Mouse (Mus musculus) small intestine, adult 2 months (tissue): ENCODE measurements around the gene Bcar1. TPM values are rescaled to one million over a fixed set of nuclear protein-coding genes. Genes with fewer than 3 reads are reported as not detected.

Experiments used
- H3K27ac ChIP-seq: fragments of 200-500 bp; 2 replicates; pipeline ENCODE4 v1.5.1; 2012; ENCODE audit warnings: low read depth, low read length, control low read depth, inconsistent platforms; ENCODE audit not compliant: insufficient read depth
- H3K27me3 ChIP-seq: fragments of 200-500 bp; 2 replicates; pipeline ENCODE4 v1.6.1; 2012; ENCODE audit warnings: mild to moderate bottlenecking, moderate library complexity, low read length, inconsistent platforms; ENCODE audit not compliant: control insufficient read depth, insufficient read depth
- H3K36me3 ChIP-seq: fragments of 200-500 bp; 2 replicates; pipeline ENCODE4 v1.6.1; 2012; ENCODE audit warnings: mild to moderate bottlenecking, low read length, control low read depth, inconsistent platforms; ENCODE audit not compliant: control insufficient read depth, insufficient read depth
- H3K4me1 ChIP-seq: fragments of 200-500 bp; 2 replicates; pipeline ENCODE4 v1.6.1; 2012; ENCODE audit warnings: low read length, inconsistent platforms, mixed read lengths; ENCODE audit not compliant: control insufficient read depth, insufficient read depth, insufficient read length
- H3K4me3 ChIP-seq: fragments of 200-500 bp; 2 replicates; pipeline ENCODE4 v1.5.1; 2012; ENCODE audit warnings: low read depth, mild to moderate bottlenecking, control low read depth, inconsistent platforms, low read length, moderate library complexity
- CTCF ChIP-seq: fragments of 200-500 bp; IDR thresholded peaks from 2 replicates; pipeline ENCODE4 v1.5.1; 2012; ENCODE audit warnings: low read depth, mild to moderate bottlenecking, control low read depth, inconsistent platforms, low read length, moderate library complexity, mixed read lengths; ENCODE audit not compliant: insufficient replicate concordance, insufficient read length; ENCODE audit errors: extremely low read depth
- POLR2A ChIP-seq: fragments of 200-500 bp; IDR thresholded peaks from 2 replicates; pipeline ENCODE4 v1.6.1; 2012; ENCODE audit warnings: low read depth, mild to moderate bottlenecking, control low read depth, inconsistent platforms, low read length, moderate library complexity
- WGBS: fragments of 180-500 bp; shearing (Covaris S2); methylation state at CpG from one replicate; pipeline ENCODE4 v1.1.7; 2018; 5-methylcytosine and 5-hydroxymethylcytosine counted together
- polyA plus RNA-seq: library from polyadenylated mRNA; depleted of rRNA; stranded (reverse); fragments of >200 nt; gene quantifications from 2 replicates; pipeline ENCODE4 v1.2.3, GENCODE M21; 2012

The Bcar1 gene
- polyA plus RNA-seq, 1 experiment: 251 TPM

DNA sequence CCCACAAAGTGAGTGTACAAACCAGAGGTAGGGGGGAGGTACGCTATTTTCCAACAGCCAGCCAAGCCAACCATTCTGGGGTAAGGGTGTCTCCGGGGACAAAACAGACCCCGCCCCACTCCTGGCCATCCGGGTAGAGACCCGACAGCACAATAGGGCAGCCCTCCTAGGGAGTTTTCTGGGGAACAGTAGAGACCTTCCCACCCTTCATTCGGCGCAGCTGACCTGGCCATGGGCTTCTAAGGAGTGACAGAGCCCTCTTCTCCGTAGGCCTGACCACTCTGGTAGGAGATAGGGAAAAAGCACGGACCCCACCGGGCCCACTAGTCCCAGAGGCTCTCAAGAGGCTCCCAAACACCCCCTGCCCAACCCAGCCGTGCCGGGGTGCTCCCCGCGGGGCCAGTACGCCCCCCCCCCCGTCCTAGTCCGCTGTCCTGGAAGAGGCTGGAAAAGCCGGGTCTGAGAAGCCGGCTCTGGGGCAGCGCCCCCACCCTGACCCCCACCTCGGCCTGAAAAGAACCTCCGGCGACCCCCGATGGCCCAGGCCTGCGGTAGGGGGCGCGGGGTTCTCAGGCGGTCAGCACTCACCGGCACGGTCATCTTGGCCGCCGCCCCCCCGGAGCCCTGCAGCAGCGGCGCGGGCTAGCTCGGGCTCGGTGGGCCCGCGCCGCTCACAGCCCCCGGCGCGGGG is 363 bp downstream of the Bcar1 start:
- Histone ChIP-seq H3K27me3 (no peaks in the 10 kb centered on the region), H3K4me3 (peak overlapping the region; percentile 85), H3K36me3 (no peaks in the 10 kb centered on the region), H3K27ac (peak overlapping the region; percentile 86), H3K4me1 (peaks cover 59% of the 10 kb centered on the region)
- TF ChIP-seq CTCF: no peak
- no peak for TF ChIP-seq POLR2A
- 2% methylated on average over 38 of the region's 44 CpGs for WGBS

GRCm38 (mm10) chr8:111742261-111743037 is 1.2 kb downstream of the Bcar1 start:
- WGBS: 38% methylated on average over 11 of the region's 11 CpGs
- TF ChIP-seq POLR2A: no peak; the same call in 1 of the 2 replicates
- no peak for TF ChIP-seq CTCF

DNA sequence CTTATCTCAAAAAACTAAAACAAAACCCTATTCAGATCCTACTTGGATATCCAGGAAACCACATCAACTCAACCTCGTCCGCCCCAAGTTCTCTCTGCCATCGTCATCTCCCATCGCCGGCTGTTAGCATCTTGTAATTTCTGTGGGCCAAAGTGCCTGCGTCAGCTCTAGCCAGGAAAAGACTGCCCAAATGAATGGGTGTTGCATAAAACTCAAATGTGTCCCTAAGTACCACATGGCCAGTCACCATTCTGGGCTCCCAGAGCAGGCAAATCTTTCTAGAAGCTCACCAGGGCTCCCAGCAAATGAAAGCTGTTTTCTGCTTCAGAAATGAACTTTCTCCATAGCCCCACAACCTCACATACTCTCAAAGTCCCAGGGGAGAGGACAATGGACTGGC is 2.1 kb downstream of the Bcar1 start:
- peaks cover 55% of the 10 kb centered on the region for H3K4me1 ChIP-seq
- peak overlapping the region; percentile 80 for H3K27ac ChIP-seq
- no peaks in the 10 kb centered on the region for H3K27me3 ChIP-seq
- H3K4me3 ChIP-seq: no peak overlapping the region; the same call in 1 of the 2 replicates
- WGBS: 56% methylated on average over 6 of the region's 6 CpGs
- no peaks in the 10 kb centered on the region for H3K36me3 ChIP-seq
- no peak for TF ChIP-seq CTCF
- no peak for TF ChIP-seq POLR2A

More at GRCm38 (mm10) chr8:111742261-111743037, 1.2 kb downstream of the Bcar1 start:
- Histone ChIP-seq H3K36me3 (no peaks in the 10 kb centered on the region), H3K4me3 (peak overlapping the region; percentile 85), H3K4me1 (peaks cover 59% of the 10 kb centered on the region), H3K27ac (peak overlapping the region; percentile 86), H3K27me3 (no peaks in the 10 kb centered on the region)

DNA sequence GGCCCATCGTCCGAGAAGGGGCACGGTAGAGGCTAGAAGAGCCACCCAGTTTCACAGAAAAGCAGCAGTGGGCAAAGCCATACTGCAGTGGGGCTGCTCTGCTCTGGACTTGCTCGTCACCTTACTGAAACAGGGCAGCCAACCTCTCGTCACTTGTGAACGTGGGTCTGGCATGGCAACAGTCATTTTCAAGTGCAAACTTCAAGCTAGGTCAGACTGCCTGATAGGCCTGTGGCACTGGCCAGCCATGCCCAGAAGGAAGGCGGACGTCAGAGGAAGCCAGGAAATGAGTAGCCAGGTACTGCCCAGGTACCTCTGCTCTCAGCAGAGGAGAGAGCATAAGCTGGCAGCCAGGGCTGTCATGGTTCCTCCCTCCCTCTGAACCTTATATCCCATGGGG is 2.6 kb downstream of the Bcar1 start:
- peaks cover 58% of the 10 kb centered on the region for H3K4me1 ChIP-seq
- peak overlapping the region; percentile 80 for H3K27ac ChIP-seq
- 60% methylated on average over 8 of the region's 8 CpGs for WGBS

DNA sequence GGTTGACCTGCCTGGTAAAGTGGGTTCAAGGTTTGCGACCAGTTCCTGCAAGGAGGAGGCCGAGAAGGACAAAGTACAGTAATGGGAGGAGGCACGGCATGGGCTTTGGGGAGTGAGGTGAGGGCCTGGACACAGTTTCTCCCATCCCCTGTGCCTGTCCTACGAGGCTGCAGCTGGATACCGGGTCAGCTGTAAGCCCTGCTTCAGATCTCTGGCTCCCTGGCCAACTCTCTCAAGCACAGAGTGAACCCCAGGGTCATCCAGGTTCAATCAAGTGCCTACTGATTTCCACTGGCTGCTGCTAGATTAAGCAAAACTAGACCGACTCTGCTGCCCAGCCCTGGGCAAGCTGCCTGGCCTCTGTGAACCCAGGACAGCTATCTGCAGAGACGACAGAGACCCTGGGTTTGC is 3.3 kb downstream of the Bcar1 start:
- Histone ChIP-seq H3K4me3 (peak overlapping the region; percentile 9), H3K27me3 (no peaks in the 10 kb centered on the region), H3K36me3 (no peaks in the 10 kb centered on the region), H3K4me1 (peaks cover 59% of the 10 kb centered on the region), H3K27ac (peak overlapping the region; percentile 80)
- WGBS: 14% methylated on average over 7 of the region's 7 CpGs
- TF ChIP-seq CTCF (no peak), POLR2A (no peak)

More for the DNA sequence above, 2.6 kb downstream of the Bcar1 start:
- Histone ChIP-seq H3K27me3 (no peaks in the 10 kb centered on the region), H3K36me3 (no peaks in the 10 kb centered on the region), H3K4me3 (no peak overlapping the region)
- no peak for TF ChIP-seq CTCF
- no peak for TF ChIP-seq POLR2A

- H3K36me3 ChIP-seq: no peaks in the 10 kb centered on the region
- H3K4me1 ChIP-seq: peaks cover 64% of the 10 kb centered on the region
- H3K27ac ChIP-seq: peak overlapping the region; percentile 80
- H3K27me3 ChIP-seq: no peaks in the 10 kb centered on the region
- TF ChIP-seq POLR2A (no peak), CTCF (peak; percentile 37; the same call in 1 of the 2 replicates)
- H3K4me3 ChIP-seq: peak overlapping the region; percentile 0; the same call in 1 of the 2 replicates
- 18% methylated on average over 7 of the region's 7 CpGs for WGBS
Observed at GRCm38 (mm10) chr8:111739604-111740003, 4.0 kb downstream of the Bcar1 start.

- Histone ChIP-seq H3K4me1 (peaks cover 64% of the 10 kb centered on the region), H3K27ac (peak overlapping the region; percentile 80; the same call in 1 of the 2 replicates), H3K36me3 (no peaks in the 10 kb centered on the region), H3K4me3 (no peak overlapping the region), H3K27me3 (no peaks in the 10 kb centered on the region)
- 61% methylated on average over 6 of the region's 6 CpGs for WGBS
- TF ChIP-seq CTCF (no peak), POLR2A (no peak)
Observed at GRCm38 (mm10) chr8:111738867-111739266, 4.7 kb downstream of the Bcar1 start.

DNA sequence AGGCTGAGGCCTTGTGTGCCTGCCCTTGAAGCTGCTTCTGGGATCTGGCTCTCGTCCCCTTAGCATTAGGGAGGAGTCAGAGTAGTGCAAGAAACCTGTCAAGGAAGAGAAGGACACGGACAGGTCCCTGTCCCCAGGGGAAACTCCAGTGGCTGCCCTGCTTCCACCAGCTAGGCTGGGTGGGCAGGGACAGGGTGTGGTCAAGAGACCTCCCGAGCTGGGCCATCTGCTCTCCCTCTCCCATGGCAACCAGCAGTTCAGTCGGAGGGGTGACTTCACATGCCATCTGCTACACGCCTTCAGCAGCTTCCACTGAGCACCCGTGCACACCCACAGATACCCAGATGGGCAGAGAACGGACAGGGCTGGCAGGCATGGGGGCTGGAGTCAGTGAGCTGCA is 7.3 kb downstream of the Bcar1 start:
- Histone ChIP-seq H3K4me1 (peaks cover 71% of the 10 kb centered on the region), H3K4me3 (no peak overlapping the region), H3K27me3 (no peaks in the 10 kb centered on the region), H3K27ac (0 out of 2 replicates have a peak overlapping the region, but pooled peaks have one; percentile 26), H3K36me3 (no peaks in the 10 kb centered on the region)
- TF ChIP-seq POLR2A (no peak), CTCF (no peak)
- WGBS: 59% methylated on average over 7 of the region's 7 CpGs
